Comparison of ENCODE assay signal across 21 mouse cellular contexts in the genomic region with DNA sequence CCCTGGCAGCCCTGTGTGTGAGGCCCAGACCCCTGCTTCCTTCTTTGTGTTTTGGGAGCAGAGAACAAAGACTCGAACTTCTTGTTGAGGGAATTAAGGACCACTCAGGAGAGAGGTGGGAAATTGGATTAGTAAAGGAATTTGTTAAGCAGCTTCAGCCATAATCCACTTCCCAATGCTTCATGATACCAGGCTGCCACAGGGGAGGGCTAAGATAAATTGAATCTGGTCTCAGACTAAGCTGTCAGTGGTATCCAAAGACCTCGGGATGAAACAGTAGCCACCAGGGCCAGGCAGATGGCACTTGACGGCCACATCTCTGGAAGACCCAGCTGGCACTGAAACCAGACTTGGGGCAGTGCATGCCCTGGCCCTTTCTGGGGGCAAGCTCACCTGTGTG. TPM values are rescaled to one million over a fixed set of nuclear protein-coding genes. Genes with fewer than 3 reads are reported as not detected.
A peak's percentile ranks its signal among the peaks of the same experiment; 100 is the strongest.
DNase-seq lines count a peak whose midpoint lies in the region; ATAC-seq and TF ChIP-seq lines count a peak whose summit lies in the region.
"Had no signal": no experiment of that assay in that cellular context is flagged by ENCODE, and none has a peak within 500 bp of the region (broad histone marks: within the 10 kb centered on the region; RNA-seq: fewer than 3 reads in every experiment).

No protein-coding gene starts in this region.

- TF ChIP-seq POLR2A in brain, embryonic 14.5 days (IDR thresholded peaks at IDR 0.05; ENCODE audit: borderline replicate concordance, extremely low read depth, insufficient read depth, insufficient read length, poor library complexity, severe bottlenecking), result no peak

- intact Hi-C loops in gastrocnemius, adult 2 months (cut with DNase I), result no loop called here

- no peak for TF ChIP-seq CTCF in gastrocnemius, adult 2 months (IDR thresholded peaks at IDR 0.05)
- TF ChIP-seq CTCF in brain, embryonic 14.5 days (IDR thresholded peaks at IDR 0.05; ENCODE audit: borderline replicate concordance, extremely low read depth, insufficient read depth, insufficient read length), result no peak

- no peak overlapping the region for H3K4me3 ChIP-seq in gastrocnemius, adult 2 months
- H3K4me3 ChIP-seq in liver, embryonic 15.5 days (replicated peaks), result no peak overlapping the region
- H3K4me3 ChIP-seq: forebrain, embryonic 10.5 days; forebrain, embryonic 13.5 days; heart, embryonic 12.5 days; heart, embryonic 15.5 days; hindbrain, embryonic 10.5 days; hindbrain, embryonic 13.5 days had no signal

- peaks cover 19% of the 10 kb centered on the region; the same call in 1 of the 2 replicates for H3K36me3 ChIP-seq in liver, embryonic 15.5 days (replicated peaks)
- H3K36me3 ChIP-seq: forebrain, embryonic 10.5 days; heart, embryonic 12.5 days; heart, embryonic 15.5 days; hindbrain, embryonic 10.5 days; hindbrain, embryonic 13.5 days had no signal

- 0 out of 2 replicates have a peak overlapping the region, but pooled peaks have one; percentile 24 for H3K27ac ChIP-seq in gastrocnemius, adult 2 months
- 0 out of 2 replicates have a peak overlapping the region, but pooled peaks have one; percentile 10 for H3K27ac ChIP-seq in liver, embryonic 15.5 days (replicated peaks)
- H3K27ac ChIP-seq: forebrain, embryonic 10.5 days; forebrain, embryonic 13.5 days; heart, embryonic 15.5 days; hindbrain, embryonic 10.5 days; hindbrain, embryonic 13.5 days had no signal

- no peak for DNase-seq in gastrocnemius, adult 2 months
- DNase-seq in gastrocnemius, postnatal 25 days, result no peak
- no peak for DNase-seq in liver
- peak; percentile 19 for DNase-seq in brain, embryonic 14.5 days (ENCODE audit: low read depth)
- DNase-seq in retina, postnatal 7 days (ENCODE audit: low read depth, low spot score), result peak; percentile 54
- DNase-seq in kidney, adult 18-20 months, result no peak
- DNase-seq: adrenal gland, adult 8-10 months; adrenal gland, postnatal 25 days; gastrocnemius, postnatal 14 days; heart, adult 18-20 months; heart, postnatal 10 days; heart, postnatal 36 days had no signal

- WGBS in liver, embryonic 15.5 days (ENCODE audit: insufficient replicate concordance), result 53% methylated on average over 3 of the region's 3 CpGs

- ATAC-seq in liver, embryonic 15.5 days (ENCODE audit: insufficient read depth), result no peak
- ATAC-seq: activated CD4-positive, CD25-positive, alpha-beta regulatory T cell, adult 4 months; forebrain, embryonic 13.5 days; forebrain, embryonic 16.5 days had no signal

- no peak overlapping the region for H3K9ac ChIP-seq in liver, embryonic 15.5 days
- H3K9ac ChIP-seq: forebrain, embryonic 13.5 days; heart, embryonic 12.5 days; heart, embryonic 15.5 days; hindbrain, embryonic 13.5 days had no signal

- no peak overlapping the region for H3K4me2 ChIP-seq in liver, embryonic 15.5 days
- H3K4me2 ChIP-seq: forebrain, embryonic 13.5 days; heart, embryonic 12.5 days; heart, embryonic 15.5 days; hindbrain, embryonic 13.5 days had no signal

- no peaks in the 10 kb centered on the region for H3K27me3 ChIP-seq in liver, embryonic 15.5 days
- H3K27me3 ChIP-seq: forebrain, embryonic 13.5 days; heart, embryonic 15.5 days; hindbrain, embryonic 13.5 days had no signal

- peaks cover 60% of the 10 kb centered on the region for H3K4me1 ChIP-seq in liver, embryonic 15.5 days (replicated peaks)
- H3K4me1 ChIP-seq: forebrain, embryonic 13.5 days; heart, embryonic 15.5 days; hindbrain, embryonic 13.5 days had no signal

- no peaks in the 10 kb centered on the region for H3K9me3 ChIP-seq in liver, embryonic 15.5 days (replicated peaks)
- H3K9me3 ChIP-seq: forebrain, embryonic 10.5 days; forebrain, embryonic 13.5 days; heart, embryonic 12.5 days; heart, embryonic 15.5 days; hindbrain, embryonic 10.5 days; hindbrain, embryonic 13.5 days had no signal

RNA-seq across cellular contexts. Expression of gene Il6ra, which starts 34.5 kb away (rescaled TPM):
- total RNA-seq in gastrocnemius, adult 2 months (2021), result 1 to 10 TPM; 4.3 to 6.4 TPM
- total RNA-seq in gastrocnemius, postnatal 25 days (2021), result 1 to 10 TPM; 3.1 to 4.2 TPM
- polyA plus RNA-seq in liver, embryonic 15.5 days (2015; fragmentation: Nextera tagmentation; extraction: Ambion mirVana), result 5.3 and 6.3 TPM in 2 replicates
- 0.45 and 0.93 TPM in 2 replicates for polyA plus RNA-seq in brain, embryonic 14.5 days (2012; rRNA removed)

RNA-seq across cellular contexts. Expression of gene She, which starts 47.3 kb away (rescaled TPM):
- 1 to 10 TPM; 4.1 to 5.1 TPM for total RNA-seq in gastrocnemius, adult 2 months (2021)
- 1 to 10 TPM; 4.2 to 5.0 TPM for total RNA-seq in gastrocnemius, postnatal 25 days (2021)
- polyA plus RNA-seq in liver, embryonic 15.5 days (2015; fragmentation: Nextera tagmentation; extraction: Ambion mirVana), result 0.93 and 1.2 TPM in 2 replicates
- 0.77 and 2.0 TPM in 2 replicates for polyA plus RNA-seq in brain, embryonic 14.5 days (2012; rRNA removed)

Comparison
In these comparisons a context has a peak if more than half of its experiments do, and no peak if none do; other contexts are left out.
1. DNase-seq: peak in brain, embryonic 14.5 days (single experiment) and retina, postnatal 7 days (single experiment); none in gastrocnemius, adult 2 months (single experiment), gastrocnemius, postnatal 25 days (single experiment), liver (single experiment) and kidney, adult 18-20 months (single experiment).